Mouse (Mus musculus) ovary, adult 18-20 months (tissue): ENCODE results near the gene Sptbn2.

Source experiments
- DNase-seq: peaks from one replicate; pipeline ENCODE4 v3.0.0; 2022; ENCODE audit warnings: low spot score, mixed read lengths

The Sptbn2 gene

GRCm38 (mm10) chr19:4711098-4711600, at the start of gene Sptbn2:
Gene Sptbn2, plus strand, starts transcription at chr19:4711167.
- DNase-seq, result no peak

GRCm38 (mm10) chr19:4666815-4667214, 44.2 kb upstream of the Sptbn2 start:
- no peak for DNase-seq

- DNase-seq, result no peak
Observed at GRCm38 (mm10) chr19:4670776-4671175, 40.2 kb upstream of the Sptbn2 start.

GRCm38 (mm10) chr19:4672401-4672800, 38.6 kb upstream of the Sptbn2 start:
- no peak for DNase-seq

GRCm38 (mm10) chr19:4694346-4694745, 16.6 kb upstream of the Sptbn2 start:
- DNase-seq, result no peak

GRCm38 (mm10) chr19:4697121-4697520, 13.8 kb upstream of the Sptbn2 start:
- no peak for DNase-seq

GRCm38 (mm10) chr19:4697721-4698120, 13.2 kb upstream of the Sptbn2 start:
- no peak for DNase-seq

- peak; percentile 56 for DNase-seq
Observed at GRCm38 (mm10) chr19:4698205-4698677, 12.7 kb upstream of the Sptbn2 start, which contains the start of gene Gm960. Gene Gm960, minus strand, starts transcription at chr19:4698668.

- no peak for DNase-seq
Observed at GRCm38 (mm10) chr19:4698856-4699255, 12.1 kb upstream of the Sptbn2 start.

GRCm38 (mm10) chr19:4699821-4700220, 11.1 kb upstream of the Sptbn2 start:
- no peak for DNase-seq

- no peak for DNase-seq
Observed at GRCm38 (mm10) chr19:4700656-4701055, 10.3 kb upstream of the Sptbn2 start.

GRCm38 (mm10) chr19:4701221-4701620, 9.7 kb upstream of the Sptbn2 start:
- no peak for DNase-seq

- no peak for DNase-seq
Observed at GRCm38 (mm10) chr19:4708765-4709164, 2.2 kb upstream of the Sptbn2 start.

- no peak for DNase-seq
Observed at GRCm38 (mm10) chr19:4711601-4712155, 711 bp downstream of the Sptbn2 start.

GRCm38 (mm10) chr19:4712156-4712780, 1.3 kb downstream of the Sptbn2 start:
- no peak for DNase-seq

GRCm38 (mm10) chr19:4712781-4713526, 2.0 kb downstream of the Sptbn2 start:
- DNase-seq, result no peak

- DNase-seq, result no peak
Observed at GRCm38 (mm10) chr19:4713886-4714285, 2.9 kb downstream of the Sptbn2 start.

GRCm38 (mm10) chr19:4716756-4717155, 5.8 kb downstream of the Sptbn2 start:
- DNase-seq, result no peak

- DNase-seq, result no peak
Observed at GRCm38 (mm10) chr19:4717281-4717680, 6.3 kb downstream of the Sptbn2 start.

GRCm38 (mm10) chr19:4718716-4719115, 7.7 kb downstream of the Sptbn2 start:
- no peak for DNase-seq

- peak; percentile 20 for DNase-seq
Observed at GRCm38 (mm10) chr19:4719351-4719764, 8.4 kb downstream of the Sptbn2 start.

- no peak for DNase-seq
Observed at GRCm38 (mm10) chr19:4720112-4720511, 9.1 kb downstream of the Sptbn2 start.
